Mouse (Mus musculus) embryonic facial prominence, embryonic 11.5 days (tissue): ENCODE data around the gene Olfr95. TPM values are rescaled to one million over a fixed set of nuclear protein-coding genes. Genes with fewer than 3 reads are reported as not detected.
A peak's percentile ranks its signal among the peaks of the same experiment; 100 is the strongest.

Source experiments
- ATAC-seq: fragments of 200-750 bp; cut with Nextera tagmentation; replicated peaks from 2 replicates; pipeline ENCODE4 v1.8.0; 2017; ENCODE audit warnings: low read depth; ENCODE audit not compliant: insufficient number of reproducible peaks, low FRiP score, low TSS enrichment
- DNase-seq: peaks from one replicate; pipeline ENCODE4 v3.0.0-alpha.2; 2015; ENCODE audit warnings: low spot score
- H3K27ac ChIP-seq: fragments of 300-500 bp; sonication (generic); replicated peaks from 2 replicates; pipeline ENCODE4 v1.5.1; 2014; ENCODE audit warnings: mild to moderate bottlenecking, low read depth, low read length, control low read depth
- H3K27me3 ChIP-seq: fragments of 300-500 bp; sonication (generic); 2 replicates; pipeline ENCODE4 v1.6.1; 2014; ENCODE audit warnings: mild to moderate bottlenecking, low read length, moderate library complexity, mixed read lengths; ENCODE audit not compliant: control insufficient read depth, insufficient read depth
- H3K36me3 ChIP-seq: fragments of 300-500 bp; sonication (generic); replicated peaks from 2 replicates; pipeline ENCODE4 v1.6.1; 2014; ENCODE audit warnings: low read depth, mild to moderate bottlenecking, low read length, moderate library complexity, mixed read lengths; ENCODE audit not compliant: control insufficient read depth, insufficient read depth
- H3K4me1 ChIP-seq: fragments of 300-500 bp; sonication (generic); 2 replicates; pipeline ENCODE4 v1.6.1; 2014; ENCODE audit warnings: low read length, mixed read lengths; ENCODE audit not compliant: control insufficient read depth, insufficient read depth
- H3K4me2 ChIP-seq: fragments of 300-500 bp; sonication (generic); 2 replicates; pipeline ENCODE4 v1.6.1; 2014; ENCODE audit warnings: low read depth, mild to moderate bottlenecking, control low read depth, low read length, moderate library complexity
- H3K4me3 ChIP-seq: fragments of 300-500 bp; sonication (generic); 2 replicates; pipeline ENCODE4 v1.5.1; 2014; ENCODE audit warnings: low read depth, low read length, control low read depth
- H3K9ac ChIP-seq: fragments of 300-500 bp; sonication (generic); replicated peaks from 2 replicates; pipeline ENCODE4 v1.6.1; 2014; ENCODE audit warnings: mild to moderate bottlenecking, control low read depth, low read length
- H3K9me3 ChIP-seq: fragments of 300-500 bp; sonication (generic); replicated peaks from 2 replicates; pipeline ENCODE4 v1.6.1; 2016; ENCODE audit warnings: mild to moderate bottlenecking, low read length, inconsistent platforms, mixed read lengths; ENCODE audit not compliant: control insufficient read depth
- WGBS: fragments of 180-500 bp; shearing (Covaris S2); extraction: QIAGEN DNeasy Blood & Tissue Kit; methylation state at CpG from one replicate; pipeline ENCODE4 v1.1.7; 2014; 5-methylcytosine and 5-hydroxymethylcytosine counted together
- polyA plus RNA-seq: library from polyadenylated mRNA; unstranded; fragments of >200 nt; fragmentation: Nextera tagmentation; extraction: Ambion mirVana; gene quantifications from 2 replicates; pipeline ENCODE4 v1.2.1, GENCODE M21; 2014

Gene Olfr95
- polyA plus RNA-seq, 1 experiment from 2014 or later, result not detected

GRCm38 (mm10) chr17:37193656-37194055 is 19.3 kb downstream of the Olfr95 start, which contains the start of gene Ubd:
Gene Ubd, plus strand, starts transcription at chr17:37193892.
- no peak within 1 kb of the TSS for H3K4me3 ChIP-seq
- no peak for DNase-seq
- H3K4me2 ChIP-seq, result no peak within 1 kb of the TSS
- H3K27ac ChIP-seq, result no peak within 1 kb of the TSS
- no peak within 1 kb of the TSS for H3K9ac ChIP-seq
- ATAC-seq, result no peak
- WGBS, result 81% methylated on average over 2 of the region's 2 CpGs
- peaks cover 2% of the 10 kb centered on the region; the same call in 1 of the 2 replicates for H3K4me1 ChIP-seq
- H3K27me3 ChIP-seq, result peaks cover 13% of the 10 kb centered on the region
- no peaks in the 10 kb centered on the region for H3K9me3 ChIP-seq
- no peaks in the 10 kb centered on the region for H3K36me3 ChIP-seq

- no peak for DNase-seq
- peaks cover 10% of the 10 kb centered on the region for H3K27me3 ChIP-seq
- H3K9me3 ChIP-seq, result no peaks in the 10 kb centered on the region
- no peak overlapping the region for H3K27ac ChIP-seq
- ATAC-seq, result no peak
- no peak overlapping the region for H3K4me3 ChIP-seq
- peaks cover 2% of the 10 kb centered on the region; the same call in 1 of the 2 replicates for H3K4me1 ChIP-seq
- H3K4me2 ChIP-seq, result no peak overlapping the region
- no peaks in the 10 kb centered on the region for H3K36me3 ChIP-seq
- H3K9ac ChIP-seq, result no peak overlapping the region
Measured at GRCm38 (mm10) chr17:37193032-37193431, 19.9 kb downstream of the Olfr95 start.

GRCm38 (mm10) chr17:37190711-37191110 is 22.2 kb downstream of the Olfr95 start:
- Histone ChIP-seq H3K9ac (no peak overlapping the region), H3K27me3 (no peaks in the 10 kb centered on the region), H3K4me1 (no peaks in the 10 kb centered on the region), H3K4me2 (no peak overlapping the region), H3K36me3 (no peaks in the 10 kb centered on the region), H3K27ac (no peak overlapping the region), H3K9me3 (no peaks in the 10 kb centered on the region), H3K4me3 (no peak overlapping the region)
- WGBS, result 35% methylated on average over 2 of the region's 2 CpGs
- ATAC-seq, result no peak
- peak; percentile 53 for DNase-seq

- no peak for ATAC-seq
Measured at GRCm38 (mm10) chr17:37185474-37185873, 27.4 kb downstream of the Olfr95 start.

GRCm38 (mm10) chr17:37161394-37161793 is 51.5 kb downstream of the Olfr95 start, which contains the start of gene Olfr93:
Gene Olfr93, minus strand, starts transcription at chr17:37161494.
- Histone ChIP-seq H3K27me3 (no peaks in the 10 kb centered on the region), H3K4me3 (no peak within 1 kb of the TSS), H3K9me3 (no peaks in the 10 kb centered on the region), H3K27ac (no peak within 1 kb of the TSS), H3K4me1 (no peaks in the 10 kb centered on the region), H3K9ac (no peak within 1 kb of the TSS), H3K4me2 (no peak within 1 kb of the TSS), H3K36me3 (no peaks in the 10 kb centered on the region)
- ATAC-seq, result no peak
- DNase-seq, result no peak

More at GRCm38 (mm10) chr17:37185474-37185873, 27.4 kb downstream of the Olfr95 start:
- 45% methylated on average over 6 of the region's 6 CpGs for WGBS
- no peaks in the 10 kb centered on the region for H3K9me3 ChIP-seq
- DNase-seq, result no peak
- H3K27me3 ChIP-seq, result no peaks in the 10 kb centered on the region
- no peak overlapping the region for H3K4me2 ChIP-seq
- no peak overlapping the region for H3K4me3 ChIP-seq
- no peak overlapping the region for H3K27ac ChIP-seq
- H3K9ac ChIP-seq, result no peak overlapping the region
- H3K4me1 ChIP-seq, result no peaks in the 10 kb centered on the region
- no peaks in the 10 kb centered on the region for H3K36me3 ChIP-seq

Other genes starting within 250 kb of the Olfr95 start
- not detected in 2 replicates for gene 2410137M14Rik, start 231.9 kb downstream of the Olfr95 start, polyA plus RNA-seq
- gene H2-M5, start 223.6 kb downstream of the Olfr95 start, polyA plus RNA-seq, result 0.39 and 0.45 TPM in 2 replicates
- 102 and 110 TPM in 2 replicates for gene Zfp57, start 212.0 kb downstream of the Olfr95 start, polyA plus RNA-seq
- 0.20 TPM in 1 of 2 replicates, not detected in the other for gene Mog, start 189.7 kb downstream of the Olfr95 start, polyA plus RNA-seq
- 6.1 and 8.9 TPM in 2 replicates for gene Gabbr1, start 167.2 kb downstream of the Olfr95 start, polyA plus RNA-seq
- not detected in 2 replicates for gene Olfr90, start 124.6 kb downstream of the Olfr95 start, polyA plus RNA-seq
- gene Olfr91, start 114.8 kb downstream of the Olfr95 start, polyA plus RNA-seq, result not detected in 2 replicates
- gene Olfr92, start 93.0 kb downstream of the Olfr95 start, polyA plus RNA-seq, result not detected in 2 replicates
- not detected in 2 replicates for gene Olfr93, start 51.6 kb downstream of the Olfr95 start, polyA plus RNA-seq
- gene Ubd, start 19.2 kb downstream of the Olfr95 start, polyA plus RNA-seq, result not detected in 2 replicates
- not detected in 2 replicates for gene Olfr94, start 12.1 kb downstream of the Olfr95 start, polyA plus RNA-seq
- not detected in 2 replicates for gene Olfr96, start 7.0 kb upstream of the Olfr95 start, polyA plus RNA-seq
- gene Olfr97, start 24.2 kb upstream of the Olfr95 start, polyA plus RNA-seq, result not detected in 2 replicates
- not detected in 2 replicates for gene Olfr98, start 50.6 kb upstream of the Olfr95 start, polyA plus RNA-seq
- 1.4 and 1.8 TPM in 2 replicates for gene H2-M3, start 57.1 kb upstream of the Olfr95 start, polyA plus RNA-seq
- gene Olfr99, start 70.3 kb upstream of the Olfr95 start, polyA plus RNA-seq, result not detected in 2 replicates
- gene Olfr101, start 91.2 kb upstream of the Olfr95 start, polyA plus RNA-seq, result not detected in 2 replicates
- not detected in 2 replicates for gene Olfr102, start 103.9 kb upstream of the Olfr95 start, polyA plus RNA-seq
- not detected in 2 replicates for gene Olfr103, start 126.6 kb upstream of the Olfr95 start, polyA plus RNA-seq
- not detected in 2 replicates for gene Olfr104-ps, start 146.5 kb upstream of the Olfr95 start, polyA plus RNA-seq
- gene Olfr105-ps, start 165.9 kb upstream of the Olfr95 start, polyA plus RNA-seq, result not detected in 2 replicates
- gene Olfr106-ps, start 177.3 kb upstream of the Olfr95 start, polyA plus RNA-seq, result not detected in 2 replicates
- not detected in 2 replicates for gene Olfr107, start 186.1 kb upstream of the Olfr95 start, polyA plus RNA-seq
- gene Olfr108, start 232.4 kb upstream of the Olfr95 start, polyA plus RNA-seq, result not detected in 2 replicates
- not detected in 2 replicates for gene Olfr109, start 245.8 kb upstream of the Olfr95 start, polyA plus RNA-seq